Mouse (Mus musculus) thymus, postnatal 10 days (tissue): ENCODE results near the gene St7l.

Source experiments
- DNase-seq, 2 experiments: peaks; one replicate each; pipeline ENCODE4 v3.0.0; 2021; ENCODE audit warnings: low spot score in 2 of 2

St7l gene

DNA sequence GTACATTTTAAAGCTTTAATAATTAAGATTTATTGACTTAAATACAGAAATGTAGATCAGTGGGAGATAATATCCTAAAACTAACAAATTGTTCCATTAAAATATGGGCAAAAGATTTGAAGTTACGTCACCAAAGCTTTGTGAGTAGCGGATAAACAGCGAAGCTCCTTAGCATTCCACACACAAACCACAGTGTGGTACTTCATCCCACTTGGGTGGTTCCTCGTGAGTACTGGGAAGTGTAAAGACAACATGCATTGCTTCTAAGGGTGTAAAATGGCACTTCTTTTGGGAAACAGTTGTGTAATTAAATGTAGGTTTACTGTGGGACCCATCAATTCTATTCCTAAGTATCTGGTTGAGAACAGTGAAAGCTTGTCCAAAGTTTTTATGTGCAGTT, 37.3 kb downstream of the St7l start:
- no peak for DNase-seq

DNA sequence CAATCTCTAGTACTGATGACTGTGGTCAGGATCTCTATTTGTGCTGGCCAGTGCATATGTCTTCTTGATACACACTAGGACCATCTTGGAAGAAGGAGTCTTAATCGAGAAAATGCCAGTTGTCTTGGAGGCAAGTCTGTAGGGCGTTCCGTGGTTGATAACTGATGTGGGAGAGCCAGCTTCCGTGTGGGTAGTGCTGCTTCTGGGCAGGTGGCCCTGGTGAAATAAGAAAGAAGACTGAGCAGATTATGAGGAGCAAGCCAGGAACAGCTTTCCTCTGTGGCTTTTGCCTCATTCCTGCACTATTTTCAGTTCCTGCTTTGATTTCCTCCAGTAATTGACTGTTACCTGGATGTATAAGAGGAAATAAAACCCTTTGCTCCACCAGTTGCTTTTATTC, 41.6 kb downstream of the St7l start:
- DNase-seq = no peak

DNA sequence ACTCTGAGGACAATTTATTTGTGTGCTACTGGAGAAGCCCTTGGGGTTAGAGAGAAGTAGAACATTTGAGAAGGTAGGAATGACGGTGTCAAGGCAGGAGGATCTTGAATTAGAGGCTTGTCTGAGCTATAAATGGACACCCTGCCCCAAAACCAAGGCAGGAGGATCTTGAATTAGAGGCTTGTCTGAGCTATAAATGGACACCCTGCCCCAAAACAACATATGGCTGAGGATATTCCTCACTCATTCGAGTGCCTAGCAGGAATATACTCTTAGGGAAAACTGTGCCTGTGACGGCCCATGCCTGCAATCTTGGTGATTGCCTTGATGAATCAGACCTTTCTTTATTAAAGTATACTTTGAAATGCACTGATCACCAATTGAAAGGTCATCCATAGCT, 42.2 kb downstream of the St7l start:
- DNase-seq = no peak

DNA sequence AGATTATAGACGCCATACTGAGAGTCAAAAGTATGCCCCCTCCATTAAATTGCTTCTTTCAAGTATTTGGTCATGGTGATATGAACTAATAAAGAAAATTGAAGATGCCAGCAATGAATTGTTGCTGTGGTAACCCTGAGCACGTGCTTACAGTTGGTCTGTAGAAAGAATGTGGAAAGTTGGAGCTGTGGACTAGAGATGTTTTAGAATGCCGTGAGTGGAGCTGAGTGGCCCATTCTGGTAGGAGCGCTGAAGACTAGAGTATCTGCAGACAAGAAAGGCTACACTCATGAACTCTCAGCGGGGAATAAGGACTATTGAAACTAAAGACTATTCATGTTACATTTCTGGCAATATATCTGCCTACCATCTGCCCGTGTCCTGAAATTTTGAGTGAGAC, 45.4 kb downstream of the St7l start:
- no peak for DNase-seq

DNA sequence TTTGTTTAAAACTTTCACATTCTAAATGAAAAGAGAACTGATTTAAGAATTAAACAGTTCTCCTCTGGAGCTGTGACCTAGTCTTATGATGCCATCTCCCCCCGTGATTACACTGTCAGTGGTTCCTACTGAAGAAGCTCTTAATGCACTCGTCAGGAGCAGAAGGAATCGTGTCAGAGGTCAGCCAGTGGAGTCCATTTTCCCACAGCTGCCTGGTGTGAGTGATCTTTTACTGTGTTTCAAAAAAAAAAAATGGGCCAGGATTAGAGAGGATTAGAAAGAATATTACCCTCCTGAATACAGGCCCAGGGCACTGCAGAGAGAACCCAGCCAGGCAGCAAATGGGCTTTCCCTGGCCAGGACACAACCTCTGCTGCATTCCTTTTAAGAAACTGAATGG, 51.2 kb downstream of the St7l start:
- no peak for DNase-seq

DNA sequence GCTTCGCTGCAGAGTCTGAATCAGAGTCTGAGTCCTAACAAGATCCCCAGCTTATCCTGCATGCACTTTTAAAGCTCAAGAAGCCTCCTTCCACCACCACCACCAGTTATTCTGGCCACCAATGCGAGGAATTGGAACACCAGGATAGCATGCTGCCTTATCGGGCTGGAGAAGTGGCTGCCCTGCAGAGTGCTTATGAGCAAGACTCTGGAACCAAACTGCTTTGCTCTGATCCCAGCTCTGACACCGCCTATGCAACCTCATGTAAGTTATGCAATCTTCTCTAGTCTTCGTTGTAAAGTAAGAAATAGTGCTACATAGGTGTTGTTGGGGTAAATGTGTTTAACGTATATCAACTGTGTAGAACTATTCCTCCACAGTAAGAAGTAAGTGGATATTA, 65.6 kb downstream of the St7l start:
- DNase-seq = no peak

DNA sequence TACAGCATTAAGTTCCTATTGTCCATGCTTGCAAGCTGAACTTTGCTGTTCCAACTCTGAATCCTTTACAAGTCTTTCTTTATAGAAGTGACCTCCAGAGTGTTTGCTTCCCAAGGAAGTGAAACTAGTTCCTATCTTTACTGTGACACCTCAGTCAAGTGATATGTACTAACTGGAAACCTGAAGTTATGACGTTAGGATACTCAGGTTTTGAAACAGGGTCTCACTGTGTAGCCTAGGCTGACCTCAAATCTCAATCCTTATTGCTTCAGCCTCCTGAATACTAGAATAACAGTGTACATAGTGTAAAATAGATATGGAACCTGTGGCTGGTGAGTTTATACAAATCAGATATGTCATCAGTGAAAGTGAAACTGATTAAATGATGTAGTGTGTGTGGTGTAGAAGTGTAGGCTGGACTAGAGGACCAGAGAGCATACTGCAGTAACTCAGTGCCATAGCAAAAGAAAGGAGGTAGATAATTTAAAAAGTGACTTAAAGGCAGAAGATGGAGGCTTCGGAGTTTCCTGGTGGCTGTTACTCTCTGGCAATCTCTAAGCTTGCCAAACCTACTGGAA, 74.0 kb downstream of the St7l start:
- DNase-seq = no peak

DNA sequence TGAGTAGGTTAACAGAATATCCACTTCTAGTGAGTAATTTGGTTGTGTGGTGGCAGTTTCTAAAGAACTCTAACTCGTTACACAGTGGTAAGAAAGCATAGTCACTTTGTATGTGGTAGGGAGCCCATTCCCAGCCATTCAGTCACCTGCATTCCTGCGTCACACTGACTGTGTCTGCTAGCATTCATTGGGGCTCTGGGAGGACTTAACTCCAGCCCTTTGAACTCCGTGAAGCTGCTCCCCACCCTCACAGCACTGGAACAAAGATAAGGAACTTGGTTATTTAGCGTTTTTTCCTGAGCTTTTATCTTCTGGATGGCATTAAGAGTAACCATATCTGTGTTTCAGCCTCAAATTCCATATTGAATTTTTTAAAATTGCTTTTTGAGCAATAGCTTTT, 74.5 kb downstream of the St7l start:
- DNase-seq = no peak

DNA sequence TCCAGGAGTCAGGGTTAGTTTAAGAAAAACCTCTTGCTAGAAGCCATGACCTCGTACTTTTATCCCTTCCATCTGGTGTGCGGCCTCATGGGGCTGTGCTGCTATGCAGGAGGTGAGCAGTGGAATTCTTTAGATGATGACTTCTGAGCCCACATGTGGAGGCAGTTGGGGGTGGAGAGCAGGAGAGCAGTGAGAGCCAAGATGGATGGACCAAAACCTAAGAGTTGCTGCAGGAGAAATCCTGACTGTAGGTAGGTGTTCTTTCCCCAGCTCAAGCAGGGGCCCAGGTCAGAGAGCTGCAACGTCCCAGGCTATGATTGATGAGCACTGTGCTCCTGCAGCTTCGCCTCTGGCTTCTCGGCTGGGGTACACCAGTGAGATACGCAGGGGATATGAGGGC, 76.9 kb downstream of the St7l start:
- DNase-seq = no peak

DNA sequence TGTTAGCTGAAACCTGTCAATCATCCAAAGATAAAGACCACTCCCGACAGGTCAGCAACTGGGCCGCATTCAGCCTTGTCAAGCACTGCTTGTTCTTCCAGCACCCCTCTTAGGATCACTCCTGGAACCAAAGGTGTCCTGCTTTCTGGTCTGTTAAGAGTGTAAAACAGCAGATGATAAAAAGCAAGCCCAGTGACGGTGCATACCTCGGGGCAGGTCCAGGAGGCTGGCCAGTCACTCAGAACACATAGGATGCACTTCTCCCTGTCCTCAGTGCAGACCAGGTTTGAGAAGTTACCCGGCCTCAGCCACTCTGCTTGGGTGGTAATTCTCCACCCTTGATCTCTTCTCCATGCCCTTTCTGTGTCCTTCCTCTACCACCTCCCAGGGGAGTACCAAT, 78.9 kb downstream of the St7l start:
- no peak for DNase-seq

DNA sequence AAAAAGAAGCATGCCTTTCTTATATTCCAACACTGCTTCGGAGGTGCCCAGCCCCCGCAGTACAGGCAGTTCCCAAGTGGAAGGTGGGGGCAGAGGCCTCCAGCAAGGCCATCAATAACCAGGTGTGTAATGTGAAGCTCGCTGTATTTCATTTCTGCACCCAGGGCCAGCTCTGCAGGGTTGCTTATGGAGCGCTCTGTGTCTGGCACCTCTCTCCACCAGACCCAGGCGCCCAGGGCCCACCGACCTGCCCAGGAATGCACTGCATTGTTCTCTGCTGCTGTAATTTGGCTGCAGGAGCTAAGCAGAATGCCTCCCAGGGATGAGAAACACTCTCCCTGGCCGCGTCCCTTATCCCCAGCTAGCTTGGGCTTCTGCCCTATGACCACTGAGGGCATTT, 79.5 kb downstream of the St7l start:
- no peak for DNase-seq

DNA sequence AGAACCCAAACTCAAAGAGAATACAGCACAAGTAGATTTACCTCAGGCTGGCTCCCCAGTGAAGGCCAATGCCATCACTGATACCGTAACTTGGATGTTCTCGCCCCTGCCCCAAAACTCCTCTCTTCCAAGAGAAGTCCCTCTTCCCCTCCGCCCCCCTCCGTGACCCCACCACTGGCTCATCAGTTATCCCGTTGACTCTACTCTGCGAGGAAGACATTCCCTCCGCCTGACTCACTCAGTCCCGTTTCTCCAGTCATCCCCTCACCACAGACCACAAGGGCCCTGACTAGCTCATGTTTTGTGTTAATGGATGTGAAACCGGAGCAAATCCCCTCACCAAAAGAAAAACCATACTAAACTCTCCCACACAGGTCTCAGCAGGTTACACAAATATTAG, 81.1 kb downstream of the St7l start:
- no peak for DNase-seq

DNA sequence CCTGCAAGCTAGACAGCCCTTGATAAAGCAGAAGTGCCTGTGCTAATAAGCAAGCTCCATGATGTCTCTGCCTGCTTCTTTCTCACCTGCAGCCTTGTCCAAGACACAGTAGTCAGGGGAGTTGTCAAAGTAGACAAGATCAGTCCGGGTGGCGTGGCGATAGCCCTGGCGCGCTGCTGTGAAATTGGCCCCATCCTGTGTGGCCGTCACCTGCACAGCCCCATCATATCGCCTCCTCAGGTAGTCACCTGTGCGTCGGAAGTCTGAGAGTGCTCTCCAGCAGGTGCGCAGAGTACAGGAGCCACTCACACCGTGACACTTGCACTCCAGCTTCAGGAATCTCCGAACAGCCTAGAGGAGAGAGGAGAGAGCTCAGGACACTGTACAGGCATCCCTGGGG, 87.1 kb downstream of the St7l start:
- DNase-seq = no peak

DNA sequence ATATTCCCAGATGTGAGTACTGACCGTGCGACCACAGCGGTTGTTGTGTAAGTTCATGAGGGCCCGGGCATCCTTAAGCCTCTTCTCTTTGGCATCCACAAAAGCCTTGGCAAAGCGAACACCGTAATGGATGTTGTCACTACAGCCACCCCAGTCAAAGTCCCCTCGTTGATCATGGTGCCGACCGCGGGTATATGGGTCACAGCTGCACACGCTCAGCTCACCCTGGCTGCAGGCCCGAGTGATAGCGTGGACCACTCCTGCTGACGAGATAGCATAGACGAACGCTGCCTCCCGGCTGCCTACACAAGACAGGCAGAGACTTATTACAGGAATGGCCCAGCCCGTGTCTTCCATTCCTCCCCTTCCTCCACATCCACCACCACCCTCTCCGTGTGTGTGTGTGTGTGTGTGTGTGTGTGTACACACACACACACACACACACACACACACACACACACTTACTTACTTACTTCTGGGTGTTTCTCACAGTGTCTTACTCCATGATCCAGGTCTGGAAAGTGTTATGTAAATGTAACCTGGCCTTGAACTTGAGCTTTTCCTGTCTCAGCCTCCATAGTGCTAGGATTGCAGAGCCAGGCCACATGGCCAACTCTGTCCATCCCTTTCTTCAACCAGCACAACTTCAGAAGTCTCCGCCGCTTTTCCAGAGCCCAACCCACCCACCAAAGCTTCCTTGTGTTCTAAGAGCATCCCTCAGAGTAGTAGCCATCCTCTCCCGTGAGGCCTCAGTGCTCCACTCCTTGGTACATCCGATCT, 89.3 kb downstream of the St7l start:
- no peak for DNase-seq

DNA sequence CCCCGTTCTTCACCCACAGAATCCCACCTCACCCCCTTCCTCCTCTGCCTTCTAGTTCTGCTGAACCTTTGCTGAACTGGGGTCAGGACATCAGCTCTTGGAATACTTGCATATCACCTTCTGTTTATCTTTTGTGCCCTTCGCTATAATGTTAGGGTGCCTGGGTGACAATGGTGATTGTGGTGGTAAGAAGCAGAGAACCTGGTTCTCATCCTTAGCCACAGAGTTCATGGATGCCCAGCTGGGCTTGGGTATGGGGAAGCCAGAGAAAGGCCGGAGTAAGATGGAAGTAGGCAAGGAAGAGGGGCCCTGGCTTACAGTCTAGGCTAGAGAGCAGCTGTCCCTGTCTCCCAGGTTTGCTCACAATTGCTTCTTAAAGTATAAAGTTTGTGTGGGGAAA, 90.3 kb downstream of the St7l start:
- DNase-seq = no peak

DNA sequence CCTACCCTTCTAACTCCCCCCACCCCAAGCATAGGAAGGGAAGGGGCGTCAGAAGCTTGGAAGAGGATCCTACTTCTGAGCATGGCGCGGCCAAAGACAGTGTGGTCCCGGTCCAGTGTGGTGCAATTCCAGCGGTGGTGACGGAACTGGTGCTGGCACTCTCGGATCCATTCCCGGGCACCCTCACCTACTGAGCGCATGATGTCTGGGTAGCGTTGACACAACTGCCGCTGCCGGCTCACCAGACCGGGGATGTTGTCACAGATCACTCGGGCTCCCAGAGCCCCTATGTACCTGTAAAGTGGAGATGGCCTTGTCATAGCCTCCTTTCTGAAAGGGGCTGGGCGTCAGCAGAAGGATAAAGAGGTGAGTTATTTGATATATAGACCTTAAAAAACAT, 90.7 kb downstream of the St7l start:
- DNase-seq = no peak

DNA sequence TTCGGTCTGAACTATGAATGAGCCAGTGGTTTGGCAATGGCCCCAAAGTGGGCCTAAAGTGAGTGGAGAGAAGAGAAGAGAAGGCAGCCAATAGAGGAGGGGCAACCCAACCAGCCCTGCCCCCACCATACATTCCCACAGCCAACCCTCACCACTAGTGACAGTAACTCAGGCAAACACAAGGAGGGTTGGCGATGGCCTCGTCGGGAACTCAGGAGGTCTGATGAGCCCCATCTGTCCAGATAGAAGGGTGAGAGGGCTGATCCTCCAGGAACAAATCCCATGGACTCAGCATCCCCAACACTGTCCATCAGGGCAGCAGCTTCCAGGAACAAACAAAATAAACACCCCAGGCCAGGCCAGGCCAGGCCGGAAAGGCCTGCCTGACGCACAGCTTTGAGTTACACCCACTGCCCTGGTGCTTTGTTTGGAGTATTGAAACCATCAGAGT, 92.4 kb downstream of the St7l start:
- no peak for DNase-seq

DNA sequence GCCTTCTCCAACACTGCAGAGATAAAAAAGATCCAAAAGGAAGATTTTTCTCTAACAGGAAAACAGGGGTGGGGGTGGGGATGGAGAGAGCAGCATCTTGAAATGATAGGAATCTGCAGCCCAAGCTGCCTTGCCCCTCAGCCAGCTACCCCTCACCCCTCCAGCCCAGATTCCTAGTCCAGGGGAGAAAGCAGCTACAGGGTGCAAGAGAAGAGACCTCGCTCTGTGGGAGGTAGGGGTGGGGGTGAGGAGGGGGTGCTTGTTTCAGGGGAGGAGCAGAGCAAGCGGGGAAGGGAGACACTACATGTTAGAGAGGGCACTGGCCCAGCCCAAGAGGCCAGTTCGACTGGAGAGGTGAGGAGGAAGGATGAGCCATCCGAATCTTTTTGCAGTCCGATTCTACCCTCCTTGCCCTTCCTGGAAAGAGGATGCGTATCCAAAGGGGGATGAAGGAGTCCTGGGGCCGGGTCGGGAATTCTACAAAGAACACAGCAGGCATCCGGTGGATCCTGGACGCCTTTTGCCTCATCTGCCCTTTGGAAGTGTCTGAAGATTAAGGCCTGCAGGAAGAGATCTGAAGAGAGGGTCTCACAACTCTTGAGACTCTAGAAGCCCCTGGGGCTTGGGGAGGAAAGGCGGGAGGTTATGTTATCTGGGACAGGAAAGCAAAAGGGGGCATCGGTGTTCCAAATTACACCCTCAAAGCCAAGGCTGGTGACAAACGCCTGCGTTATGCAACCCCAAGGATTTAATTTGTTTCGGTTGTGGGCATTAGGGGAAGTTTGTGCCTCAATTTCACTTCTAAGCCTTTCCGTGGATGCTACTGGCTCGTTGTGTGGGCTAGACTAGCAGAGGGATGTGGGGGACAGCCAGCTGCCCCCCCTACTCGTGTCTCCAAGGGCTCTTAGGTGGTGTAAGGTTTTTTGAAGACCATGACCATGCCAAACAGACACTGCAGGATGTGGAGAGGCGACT, 96.5 kb downstream of the St7l start:
- DNase-seq = no peak

DNA sequence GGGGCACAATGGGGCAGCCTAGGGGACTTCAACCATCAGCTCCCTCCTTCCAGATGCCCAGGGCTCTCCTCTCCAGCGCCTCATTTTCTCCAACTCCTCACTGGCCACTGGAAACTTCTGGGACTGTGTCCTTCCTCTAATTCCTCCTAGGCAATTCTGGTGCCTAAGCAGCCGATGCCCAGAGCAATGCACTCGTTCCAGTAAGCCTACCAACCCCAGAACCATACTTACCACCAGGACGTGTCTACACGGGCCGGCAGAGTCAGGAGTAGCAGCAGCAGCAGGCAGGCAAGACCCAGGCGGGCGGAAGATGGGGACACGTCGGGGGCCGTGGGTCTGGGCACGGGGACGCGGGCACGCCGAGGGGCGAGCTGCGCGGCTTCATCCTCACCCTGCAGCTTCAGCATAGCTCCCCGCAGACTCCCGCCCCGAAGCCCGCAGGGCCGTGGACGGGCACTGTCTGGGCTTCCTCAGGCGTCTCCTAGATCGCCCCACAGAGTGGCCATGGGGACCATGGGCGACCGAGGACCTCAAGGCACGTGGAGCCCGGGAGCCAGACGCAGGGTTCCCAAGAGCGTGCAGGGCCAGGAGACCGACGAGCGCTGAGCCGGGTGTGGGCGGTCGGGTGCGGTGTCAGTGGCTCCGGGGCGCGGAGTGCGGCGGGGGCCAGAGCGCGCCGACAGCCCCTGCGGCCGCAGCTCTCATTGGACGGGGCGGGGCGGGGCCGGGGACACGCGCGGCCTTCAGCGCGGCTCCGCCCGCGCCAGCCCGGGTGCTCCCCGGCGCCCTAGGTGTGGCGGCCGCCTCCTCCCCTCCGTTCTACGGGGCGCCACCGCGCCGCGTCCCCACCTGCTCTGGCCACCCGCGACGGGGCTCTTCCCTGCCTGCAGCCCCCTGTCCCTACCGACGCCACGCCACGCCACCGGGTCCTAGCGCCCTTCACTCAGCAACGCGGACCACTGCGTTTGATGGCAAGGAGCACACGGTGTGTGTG, 97.6 kb downstream of the St7l start, which contains the start of gene Wnt2b:
Gene Wnt2b (minus strand): TSS at position 856 of the 994 bp plus-strand sequence.
- no peak for DNase-seq

DNA sequence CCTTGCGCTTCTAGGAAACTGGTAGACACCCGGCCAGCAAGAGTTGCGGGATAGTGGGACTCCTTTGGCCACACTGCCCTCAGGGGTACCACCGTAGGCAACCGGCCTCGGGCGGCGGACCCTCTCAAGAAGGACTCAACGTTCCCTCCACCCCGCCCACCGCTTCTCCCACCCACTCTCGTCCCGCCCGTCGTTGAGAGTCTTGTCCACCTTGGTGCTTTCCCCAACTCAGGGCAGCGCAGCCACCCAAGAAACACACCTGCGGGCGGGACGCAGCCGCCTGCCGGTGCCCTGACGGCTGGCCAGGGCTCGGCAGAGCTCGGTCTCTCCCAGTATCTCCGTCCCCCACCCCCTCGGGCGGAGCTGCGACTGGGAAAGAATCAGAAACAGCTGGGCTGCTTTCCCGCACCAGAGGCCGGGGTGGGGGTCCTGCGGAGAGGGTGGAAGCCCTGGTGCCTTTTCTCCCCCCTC, 98.4 kb downstream of the St7l start:
- no peak for DNase-seq

DNA sequence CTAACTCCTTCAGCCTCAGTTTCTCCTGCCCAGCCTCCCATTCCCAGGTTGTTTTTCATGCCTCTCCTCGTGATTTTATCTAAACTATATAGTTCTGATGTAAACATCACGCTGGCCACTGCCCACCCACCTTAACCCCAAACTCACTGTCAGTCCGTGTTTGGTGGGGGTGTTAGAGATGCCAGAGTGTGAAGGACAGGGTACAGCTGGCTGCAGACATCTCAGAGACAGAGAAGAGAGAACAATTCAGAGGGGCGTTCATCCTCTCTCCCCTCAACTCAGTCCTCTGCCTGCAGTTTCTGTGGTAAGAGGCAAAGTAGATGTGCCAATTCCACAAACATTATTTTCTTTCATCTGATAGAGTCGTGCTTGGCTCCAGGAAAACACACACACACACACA, 99.1 kb downstream of the St7l start:
- DNase-seq = no peak
